Mouse (Mus musculus) adrenal gland, adult 18-20 months (tissue): ENCODE measurements around the gene Il17ra. TPM values are rescaled to one million over a fixed set of nuclear protein-coding genes. Genes with fewer than 3 reads are reported as not detected.

Experiments
- DNase-seq, 2 experiments: peaks; one replicate each; pipeline ENCODE4 v3.0.0; 2021 to 2022; ENCODE audit warnings: low spot score in 2 of 2
- long read RNA-seq, 2 experiments: library from polyadenylated mRNA; stranded (forward); transcript quantifications; one replicate each; pipeline ENCODE4 v2.0.0; 2021
- total RNA-seq, 2 experiments: library from RNA; stranded (reverse); gene quantifications; 1 replicate in 1 of 2; 2 replicates in 1 of 2; pipeline ENCODE4 v1.2.3; 2021

Gene Il17ra
- 10 to 100 TPM in 1 of 2 experiments, 1 to 10 TPM in 1; 8.5 to 10.3 TPM for total RNA-seq
- long read RNA-seq, experiment 1, partial matches to known transcripts, result 0 of 3 reads
- long read RNA-seq, experiment 1, other reads (novel, unspliced or antisense), result 3 of 3 reads
- long read RNA-seq, experiment 2, partial matches to known transcripts, result 3 of 6 reads
- long read RNA-seq, experiment 2, other reads (novel, unspliced or antisense), result 3 of 6 reads

DNA sequence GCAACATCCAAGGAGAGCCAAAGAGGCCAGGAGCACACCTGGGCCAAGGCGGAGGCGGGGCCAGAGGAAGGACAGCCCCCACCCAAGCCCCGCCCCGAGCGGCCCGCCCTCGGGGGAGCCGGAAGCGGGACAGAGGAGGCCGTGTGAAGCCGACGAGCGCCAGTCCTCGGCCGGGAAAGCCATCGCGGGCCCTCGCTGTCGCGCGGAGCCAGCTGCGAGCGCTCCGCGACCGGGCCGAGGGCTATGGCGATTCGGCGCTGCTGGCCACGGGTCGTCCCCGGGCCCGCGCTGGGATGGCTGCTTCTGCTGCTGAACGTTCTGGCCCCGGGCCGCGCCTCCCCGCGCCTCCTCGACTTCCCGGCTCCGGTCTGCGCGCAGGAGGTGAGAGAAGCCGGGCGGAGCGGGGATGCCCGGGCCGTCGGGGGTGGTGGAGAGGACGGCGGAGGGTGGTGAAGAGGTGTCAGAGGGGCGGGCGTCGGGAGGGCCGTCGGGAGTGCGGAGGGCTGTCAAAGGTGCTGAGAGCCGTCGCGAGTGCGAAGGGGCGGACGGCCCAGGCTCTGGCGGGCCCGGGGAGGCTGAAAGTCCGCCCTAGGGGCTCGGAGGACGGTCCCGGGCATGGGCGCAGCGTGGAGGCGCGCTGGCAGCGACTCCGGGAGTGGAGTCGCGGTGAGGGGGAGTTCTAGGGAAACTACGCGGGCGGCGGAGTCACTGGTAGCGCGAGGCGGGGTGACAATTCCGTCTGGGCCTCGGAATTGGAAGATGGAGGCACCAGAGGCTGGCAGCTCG, at the start of gene Il17ra:
TSS of gene Il17ra (plus strand) at position 162 of the 786 bp plus-strand sequence.
- peak; percentile 70 to 80 for DNase-seq

GRCm38 (mm10) chr6:120438161-120438560, 24.9 kb upstream of the Il17ra start:
- no peak for DNase-seq

DNA sequence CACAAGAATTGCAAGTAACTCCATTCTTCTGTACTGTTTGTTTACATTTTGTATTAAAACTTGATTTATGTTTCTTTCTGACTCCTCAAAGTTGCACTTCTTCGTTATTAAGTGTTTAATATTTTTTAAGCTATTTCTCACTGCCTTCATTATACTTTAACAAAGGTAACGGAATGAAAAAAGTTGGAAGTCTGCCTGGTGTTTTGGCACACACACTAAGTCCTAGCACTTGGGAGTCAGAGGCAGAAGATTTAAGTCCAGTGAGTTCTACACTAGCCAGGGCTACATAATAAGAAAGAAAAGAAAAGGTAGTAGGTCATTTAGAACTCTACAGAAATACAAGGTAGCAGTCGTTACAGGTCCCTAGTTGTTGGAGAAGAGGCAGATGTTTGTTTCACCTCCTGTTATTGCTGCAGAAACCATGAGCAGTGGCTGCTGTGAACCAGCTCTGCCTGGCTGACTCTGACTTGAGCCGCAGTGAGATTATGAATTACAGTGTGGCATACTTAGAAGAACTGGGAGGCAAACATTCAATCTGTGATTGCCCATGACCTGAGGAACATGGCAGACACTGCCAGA, 20.8 kb upstream of the Il17ra start:
- DNase-seq, result no peak

DNA sequence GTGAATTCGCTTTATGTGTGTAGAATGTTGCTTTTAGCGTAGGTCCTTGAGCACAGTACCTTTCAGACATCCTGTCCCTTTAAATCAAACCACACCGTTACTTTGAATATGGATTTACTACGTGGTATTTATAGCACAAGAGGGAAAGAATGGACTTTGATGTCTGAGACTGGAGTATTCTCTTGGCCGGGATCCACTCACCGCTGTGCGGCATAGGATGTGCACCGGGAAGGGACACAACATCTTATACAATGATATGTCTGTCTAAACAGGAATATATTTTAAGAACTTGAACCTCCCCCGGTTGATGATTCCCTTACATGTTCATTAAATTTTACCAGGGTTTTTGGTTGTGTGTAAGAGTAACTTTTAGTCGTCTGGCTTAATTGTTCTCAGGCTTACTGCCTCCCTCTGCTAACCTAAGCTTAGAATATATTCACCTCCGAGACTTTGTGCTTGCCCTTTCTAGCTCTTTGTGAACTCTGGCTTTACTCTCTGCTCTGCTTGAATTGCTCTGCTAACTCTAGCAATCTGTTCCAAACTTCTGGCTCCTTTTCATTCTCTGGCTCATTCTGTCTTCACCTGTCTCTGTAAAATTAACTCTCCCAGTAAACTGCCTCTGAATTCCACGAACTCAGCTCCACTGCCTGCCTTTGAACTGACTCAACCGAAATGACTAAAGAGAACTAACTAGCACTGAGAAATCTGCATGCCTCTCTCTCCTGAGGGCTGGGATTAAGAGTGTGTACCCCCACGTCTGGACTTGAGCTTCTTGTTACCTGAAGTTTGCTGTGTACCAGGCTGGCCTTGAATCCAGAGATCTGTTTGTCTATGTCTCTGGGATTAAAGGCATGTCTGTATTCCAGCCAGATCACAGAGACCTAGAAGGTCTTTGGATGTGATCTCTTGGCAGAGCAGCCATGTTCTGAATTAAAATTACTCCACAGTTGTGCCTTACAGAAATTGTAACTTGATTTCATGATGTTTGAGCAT, 19.4 kb upstream of the Il17ra start:
- DNase-seq, result no peak

- DNase-seq, result no peak
These were observed 12.8 kb upstream of the Il17ra start for GRCm38 (mm10) chr6:120450208-120450607.

- DNase-seq, result no peak
These were observed 10.5 kb upstream of the Il17ra start for GRCm38 (mm10) chr6:120452384-120453102.

DNA sequence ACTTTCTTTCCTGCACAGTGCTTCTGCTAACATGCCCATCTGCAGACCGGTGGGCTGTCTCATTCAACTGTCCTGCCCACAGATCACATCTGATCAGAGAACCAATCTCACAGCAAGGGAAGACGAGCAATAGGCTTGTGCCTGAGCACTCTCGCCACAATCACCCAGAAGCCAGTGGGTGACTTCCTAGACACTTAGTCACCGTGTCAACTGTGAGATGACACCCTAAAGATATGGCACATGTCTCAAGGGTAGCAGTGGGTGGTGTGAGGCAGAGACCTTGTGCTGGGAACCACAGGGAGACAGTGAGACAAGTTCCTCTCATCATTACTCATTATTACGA, 10.0 kb upstream of the Il17ra start:
- DNase-seq, result no peak

DNA sequence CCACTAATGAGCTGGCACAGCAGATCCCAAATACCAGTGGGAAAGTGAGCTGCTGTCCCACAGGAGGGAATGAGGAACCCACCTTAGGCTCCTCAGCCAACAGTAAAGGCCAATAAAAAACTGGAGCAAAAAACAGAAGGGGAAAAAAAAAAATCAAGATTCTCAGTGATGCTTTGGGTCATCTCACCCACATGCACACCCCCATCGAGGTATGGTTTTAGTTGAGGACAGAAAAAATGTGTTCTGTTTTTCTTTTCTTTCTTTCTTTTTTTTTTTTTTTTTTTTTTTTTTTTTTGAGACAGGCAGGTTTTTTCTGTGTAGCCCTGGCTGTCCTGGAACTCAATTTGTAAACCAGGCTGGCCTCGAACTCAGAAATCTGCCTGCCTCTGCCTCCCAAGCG, 9.5 kb upstream of the Il17ra start:
- DNase-seq, result no peak

DNA sequence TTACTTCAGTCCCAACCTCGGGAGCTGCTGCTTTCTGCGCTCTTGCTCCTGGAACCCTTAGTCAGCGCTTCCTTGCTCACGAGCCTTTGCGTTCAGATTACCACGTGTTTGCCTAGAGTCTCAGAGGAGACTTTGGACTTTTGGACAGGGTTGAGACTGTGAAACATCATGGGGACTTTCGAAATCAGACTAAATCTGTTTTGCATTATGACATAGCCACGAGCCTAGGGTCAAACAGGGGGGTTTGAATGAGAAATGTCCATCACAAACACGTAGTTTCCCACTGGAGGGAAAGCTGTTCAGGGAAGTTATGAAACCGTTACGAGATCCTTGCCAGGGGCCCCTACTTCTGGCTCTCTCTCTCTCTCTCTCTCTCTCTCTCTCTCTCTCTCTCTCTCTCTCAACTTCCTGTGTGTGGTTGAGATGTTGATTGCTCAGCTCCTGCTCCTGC, 8.4 kb upstream of the Il17ra start:
- no peak for DNase-seq

DNA sequence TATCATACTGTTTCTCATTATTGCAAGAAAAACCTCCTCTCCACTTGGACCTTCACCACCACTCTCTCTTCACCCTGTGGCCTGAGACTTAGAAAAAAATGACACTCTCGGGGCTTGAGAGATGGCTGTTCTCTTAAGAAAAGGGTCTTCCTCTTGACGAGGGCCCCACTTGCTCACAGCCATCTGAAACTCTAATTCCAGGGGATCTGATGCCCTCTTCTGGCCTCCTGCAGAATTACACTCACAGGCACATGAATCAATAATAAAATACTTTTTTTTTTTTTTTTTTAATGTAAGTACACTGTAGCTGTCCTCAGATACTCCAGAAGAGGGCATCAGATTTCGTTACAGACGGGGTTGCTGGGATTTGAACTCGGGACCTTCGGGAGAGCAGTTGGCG, 6.0 kb upstream of the Il17ra start:
- DNase-seq, result no peak

DNA sequence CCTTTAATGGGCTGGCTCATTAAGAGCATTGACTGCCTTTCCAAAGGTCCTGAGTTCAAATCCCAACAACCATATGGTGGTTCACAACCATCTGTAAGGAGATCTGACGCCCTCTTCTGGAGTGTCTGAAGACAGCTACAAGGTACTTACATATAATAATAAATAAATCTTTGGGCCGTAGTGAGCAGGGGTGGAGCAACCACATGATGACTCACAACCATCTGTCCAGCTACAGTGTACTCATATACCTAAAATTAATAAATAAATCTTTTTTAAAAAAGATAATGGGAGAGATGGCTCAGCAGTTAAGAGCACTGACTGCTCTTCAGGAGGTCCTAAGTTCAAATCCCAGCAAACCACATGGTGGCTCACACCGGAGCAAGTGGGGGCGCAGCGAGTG, 5.3 kb upstream of the Il17ra start:
- DNase-seq, result no peak

- DNase-seq, result no peak
These were observed 1.8 kb upstream of the Il17ra start for GRCm38 (mm10) chr6:120461217-120461616.

DNA sequence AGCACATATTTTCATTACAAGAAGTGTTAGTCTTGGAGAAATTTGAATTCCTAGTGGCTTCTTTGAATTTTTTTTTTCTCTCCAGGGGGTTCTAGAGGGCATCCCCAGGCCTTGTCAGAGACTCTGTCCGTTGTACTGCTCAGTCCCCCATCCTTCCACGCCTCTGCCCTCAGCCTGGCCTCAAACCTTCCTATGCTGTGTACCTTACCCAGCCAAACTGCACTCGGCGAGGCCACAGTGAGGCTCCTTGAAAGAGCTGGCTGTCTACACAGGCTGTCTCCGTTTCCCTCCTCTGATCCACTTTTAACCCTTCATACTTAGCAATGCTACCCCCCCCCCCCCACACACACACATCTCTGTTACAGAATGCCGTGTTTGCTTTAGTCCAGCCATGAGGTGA, 796 bp upstream of the Il17ra start:
- no peak for DNase-seq

- no peak for DNase-seq
These were observed 837 bp downstream of the Il17ra start for GRCm38 (mm10) chr6:120463884-120464283.

DNA sequence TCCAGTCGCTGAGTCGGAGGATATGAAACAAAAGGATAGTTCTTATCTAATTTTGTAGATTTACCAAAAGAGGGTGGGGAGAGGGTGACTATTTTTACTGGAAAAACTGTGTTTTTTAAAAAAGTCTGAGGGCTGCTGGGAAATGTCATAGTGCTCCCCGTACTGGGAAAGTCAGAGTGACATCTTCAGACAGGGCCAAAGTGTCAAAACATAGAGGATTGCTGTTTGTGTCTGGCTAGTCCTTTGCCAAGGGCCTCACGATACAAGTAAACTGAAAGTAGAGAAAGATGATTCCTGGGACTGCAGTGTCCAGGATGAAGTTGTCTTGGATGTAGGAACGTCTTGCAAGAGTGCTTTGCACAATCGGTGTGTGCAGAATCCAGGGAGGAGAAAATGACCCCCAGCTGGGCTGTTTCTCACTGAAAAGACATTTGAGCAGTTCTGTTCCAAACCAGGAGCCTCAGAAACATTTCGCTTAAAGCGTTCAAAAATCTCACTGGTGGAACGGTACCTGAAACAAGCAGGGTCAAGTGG, 1.4 kb downstream of the Il17ra start:
- no peak for DNase-seq

GRCm38 (mm10) chr6:120465393-120465792, 2.3 kb downstream of the Il17ra start:
- no peak for DNase-seq

GRCm38 (mm10) chr6:120466609-120467329, 3.7 kb downstream of the Il17ra start:
- no peak for DNase-seq

DNA sequence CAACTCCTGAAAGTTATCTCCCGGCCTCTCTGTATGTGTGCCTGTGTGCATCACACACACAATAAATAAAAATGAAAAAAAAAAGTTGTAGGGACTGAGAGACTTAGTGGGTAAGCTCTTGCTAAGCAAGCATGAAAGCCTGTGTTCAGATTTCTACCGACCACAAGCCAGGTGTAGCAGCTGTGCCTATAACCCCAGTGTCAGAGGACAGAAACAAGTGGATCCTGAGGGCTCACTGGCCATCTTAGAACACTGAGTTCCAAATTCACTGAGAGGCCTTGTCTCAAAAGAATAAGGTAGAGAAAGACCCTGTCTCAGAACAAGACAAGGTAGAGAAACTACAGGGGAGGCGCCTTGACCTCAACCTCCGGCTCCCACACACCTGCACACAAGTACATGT, 5.2 kb downstream of the Il17ra start:
- DNase-seq, result no peak

DNA sequence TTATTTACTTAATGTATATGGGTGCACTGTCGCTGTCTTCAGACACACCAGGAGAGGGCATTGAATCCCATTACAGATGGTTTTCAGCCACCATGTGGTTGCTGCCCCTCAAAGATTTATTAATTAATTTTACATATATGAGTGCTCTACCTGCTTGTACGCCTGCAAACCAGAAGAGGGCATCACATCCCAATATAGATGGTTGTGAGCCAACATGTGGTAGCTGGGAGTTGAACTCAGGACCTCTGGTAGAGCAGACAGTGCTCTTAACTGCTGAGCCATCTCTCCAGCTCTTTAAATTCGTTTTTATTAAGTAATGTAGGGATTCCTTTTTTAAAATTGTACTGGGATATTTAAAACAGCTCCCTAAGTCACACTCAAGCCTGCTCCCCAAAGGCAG, 6.2 kb downstream of the Il17ra start:
- DNase-seq, result no peak

- no peak for DNase-seq
These were observed 6.7 kb downstream of the Il17ra start for GRCm38 (mm10) chr6:120469770-120470169.
